Mouse (Mus musculus) midbrain, postnatal 0 days (tissue): ENCODE results near the gene Entpd8. TPM values are rescaled to one million over a fixed set of nuclear protein-coding genes. Genes with fewer than 3 reads are reported as not detected.

Experiments used
- ATAC-seq: fragments of 200-750 bp; cut with Nextera tagmentation; 2 replicates; pipeline ENCODE4 v1.8.0; 2017; ENCODE audit warnings: moderate number of reproducible peaks, mild to moderate bottlenecking, moderate TSS enrichment, moderate library complexity; ENCODE audit not compliant: low FRiP score
- DNase-seq: peaks from one replicate; pipeline ENCODE4 v3.0.0-alpha.2; 2015; ENCODE audit warnings: low spot score
- H3K27ac ChIP-seq: fragments of 300-500 bp; sonication (generic); 2 replicates; pipeline ENCODE4 v1.5.1; 2014; ENCODE audit warnings: low read depth, mild to moderate bottlenecking, low read length, mixed read lengths
- H3K27me3 ChIP-seq: fragments of 300-500 bp; sonication (generic); 2 replicates; pipeline ENCODE4 v1.6.1; 2014; ENCODE audit warnings: low read length, control low read depth, mixed read lengths; ENCODE audit not compliant: insufficient read depth
- H3K36me3 ChIP-seq: fragments of 300-500 bp; sonication (generic); 2 replicates; pipeline ENCODE4 v1.6.1; 2014; ENCODE audit warnings: low read length, control low read depth, mixed read lengths; ENCODE audit not compliant: insufficient read depth
- H3K4me1 ChIP-seq: fragments of 300-500 bp; sonication (generic); 2 replicates; pipeline ENCODE4 v1.6.1; 2014; ENCODE audit warnings: mild to moderate bottlenecking, control low read depth, antibody characterized with exemption, low read length, mixed read lengths; ENCODE audit not compliant: insufficient read depth
- H3K4me2 ChIP-seq: fragments of 300-500 bp; sonication (generic); 2 replicates; pipeline ENCODE4 v1.6.1; 2014; ENCODE audit warnings: low read depth, mild to moderate bottlenecking, low read length, mixed read lengths; ENCODE audit not compliant: poor library complexity, severe bottlenecking
- H3K4me3 ChIP-seq: fragments of 300-500 bp; sonication (generic); 2 replicates; pipeline ENCODE4 v1.5.1; 2014; ENCODE audit warnings: low read depth, mild to moderate bottlenecking, low read length, moderate library complexity
- H3K9ac ChIP-seq: fragments of 300-500 bp; sonication (generic); replicated peaks from 2 replicates; pipeline ENCODE4 v1.6.1; 2014; ENCODE audit warnings: mild to moderate bottlenecking, low read length, moderate library complexity, mixed read lengths; ENCODE audit not compliant: poor library complexity, severe bottlenecking
- H3K9me3 ChIP-seq: fragments of 300-500 bp; sonication (generic); 2 replicates; pipeline ENCODE4 v1.6.1; 2016; ENCODE audit warnings: low read length, control low read depth
- CTCF ChIP-seq: IDR thresholded peaks from 2 replicates; pipeline ENCODE4 v1.5.1; 2016; ENCODE audit warnings: antibody characterized with exemption, mild to moderate bottlenecking
- WGBS: fragments of 180-500 bp; shearing (Covaris S2); extraction: QIAGEN DNeasy Blood & Tissue Kit; methylation state at CpG from one replicate; pipeline ENCODE4 v1.1.7; 2014; 5-methylcytosine and 5-hydroxymethylcytosine counted together
- polyA plus RNA-seq: library from polyadenylated mRNA; unstranded; fragments of >200 nt; fragmentation: Nextera tagmentation; extraction: Ambion mirVana; gene quantifications from 2 replicates; pipeline ENCODE4 v1.2.1, GENCODE M21; 2015
- total RNA-seq: library from RNA; depleted of rRNA; stranded (reverse); fragments of >200 nt; gene quantifications from 2 replicates; pipeline ENCODE4 v1.2.3, GENCODE M21; 2014

The Entpd8 gene
- total and polyA plus RNA-seq, 2 experiments from 2014 or later: not detected

- Histone ChIP-seq H3K27ac (no peak overlapping the region), H3K4me3 (no peak overlapping the region), H3K36me3 (no peaks in the 10 kb centered on the region), H3K27me3 (no peaks in the 10 kb centered on the region), H3K9me3 (no peaks in the 10 kb centered on the region), H3K4me1 (no peaks in the 10 kb centered on the region), H3K4me2 (no peak overlapping the region), H3K9ac (no peak overlapping the region)
- no peak for ATAC-seq
- TF ChIP-seq CTCF: no peak
- no peak for DNase-seq
These were observed 30.5 kb downstream of the Entpd8 start for GRCm38 (mm10) chr2:25110505-25111183.

- 65% methylated on average over 9 of the region's 9 CpGs for WGBS
These were observed 31.2 kb downstream of the Entpd8 start for GRCm38 (mm10) chr2:25111184-25111791.

GRCm38 (mm10) chr2:25114308-25114707 lies 34.2 kb downstream of the Entpd8 start:
- H3K4me3 ChIP-seq: no peak overlapping the region
- H3K4me2 ChIP-seq: no peak overlapping the region
- DNase-seq (no peak), ATAC-seq (no peak)
- no peaks in the 10 kb centered on the region for H3K36me3 ChIP-seq
- no peak overlapping the region for H3K27ac ChIP-seq
- no peaks in the 10 kb centered on the region for H3K9me3 ChIP-seq
- no peak overlapping the region for H3K9ac ChIP-seq
- WGBS: 85% methylated on average over 2 of the region's 2 CpGs
- no peaks in the 10 kb centered on the region for H3K27me3 ChIP-seq
- TF ChIP-seq CTCF: no peak
- H3K4me1 ChIP-seq: no peaks in the 10 kb centered on the region

More at GRCm38 (mm10) chr2:25111184-25111791, 31.2 kb downstream of the Entpd8 start:
- ATAC-seq: no peak
- Histone ChIP-seq H3K27ac (no peak overlapping the region), H3K27me3 (no peaks in the 10 kb centered on the region), H3K36me3 (no peaks in the 10 kb centered on the region), H3K4me3 (no peak overlapping the region), H3K4me1 (no peaks in the 10 kb centered on the region), H3K9ac (no peak overlapping the region), H3K9me3 (no peaks in the 10 kb centered on the region), H3K4me2 (no peak overlapping the region)
- no peak for DNase-seq
- no peak for TF ChIP-seq CTCF

- DNase-seq (no peak), ATAC-seq (no peak)
- no peaks in the 10 kb centered on the region for H3K27me3 ChIP-seq
- no peak overlapping the region for H3K4me2 ChIP-seq
- no peak overlapping the region for H3K9ac ChIP-seq
- TF ChIP-seq CTCF: no peak
- 59% methylated on average over 2 of the region's 2 CpGs for WGBS
- H3K27ac ChIP-seq: no peak overlapping the region
- H3K36me3 ChIP-seq: no peaks in the 10 kb centered on the region
- H3K9me3 ChIP-seq: no peaks in the 10 kb centered on the region
- no peaks in the 10 kb centered on the region for H3K4me1 ChIP-seq
- no peak overlapping the region for H3K4me3 ChIP-seq
These were observed 35.3 kb downstream of the Entpd8 start for GRCm38 (mm10) chr2:25115442-25115841.

- ATAC-seq: no peak
- no peaks in the 10 kb centered on the region for H3K36me3 ChIP-seq
- H3K27ac ChIP-seq: no peak overlapping the region
- no peaks in the 10 kb centered on the region for H3K9me3 ChIP-seq
- no peak overlapping the region for H3K9ac ChIP-seq
- DNase-seq: no peak
- H3K27me3 ChIP-seq: no peaks in the 10 kb centered on the region
- TF ChIP-seq CTCF: no peak
- 0 out of 2 replicates have a peak, but pooled peaks cover 4% of the 10 kb centered on the region for H3K4me1 ChIP-seq
- no peak overlapping the region for H3K4me2 ChIP-seq
- H3K4me3 ChIP-seq: no peak overlapping the region
- 85% methylated on average over 7 of the region's 7 CpGs for WGBS
These were observed 40.9 kb downstream of the Entpd8 start for GRCm38 (mm10) chr2:25120963-25121362.

- Histone ChIP-seq H3K9ac (no peak overlapping the region), H3K9me3 (no peaks in the 10 kb centered on the region), H3K27me3 (no peaks in the 10 kb centered on the region), H3K4me2 (no peak overlapping the region), H3K27ac (no peak overlapping the region), H3K4me3 (no peak overlapping the region), H3K4me1 (0 out of 2 replicates have a peak, but pooled peaks cover 4% of the 10 kb centered on the region), H3K36me3 (no peaks in the 10 kb centered on the region)
- ATAC-seq: no peak
- DNase-seq: no peak
- no peak for TF ChIP-seq CTCF
- WGBS: 79% methylated on average over 2 of the region's 2 CpGs
These were observed 42.6 kb downstream of the Entpd8 start for GRCm38 (mm10) chr2:25122666-25123065.
